Mouse (Mus musculus): ENCODE measurements at regions not wholly inside any gene's neighbourhood (a gene's known extent, or its start where the extent isn't known, plus 50 kb on each side); places are given as distances from the start of the nearest gene placed in this dataset.

DNA sequence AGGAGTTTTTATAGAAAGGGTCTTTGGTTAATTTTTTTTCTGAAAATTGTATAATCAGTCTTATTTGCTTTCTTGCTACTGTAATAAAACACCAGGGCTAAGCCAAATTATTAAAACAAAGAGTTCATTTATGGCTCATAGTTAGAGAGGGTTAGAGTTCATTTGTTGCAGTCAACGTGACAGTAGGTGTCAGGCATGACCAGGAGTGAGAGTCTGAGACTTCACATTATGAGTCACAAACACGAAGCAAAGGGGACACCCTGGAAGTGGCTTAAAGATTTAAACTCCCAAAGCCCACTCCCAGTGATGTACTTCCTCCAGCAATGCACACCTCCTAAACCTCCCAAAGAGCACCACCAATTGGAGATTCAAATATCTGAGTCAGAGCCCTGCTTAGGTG, 305.6 kb downstream of the Irx1 start:
- H3K27ac ChIP-seq (ENCODE audit: insufficient read depth, low read length) = no peak overlapping the region
- WGBS = 55% methylated on average over 2 of the region's 2 CpGs
- H3K27me3 ChIP-seq (ENCODE audit: control insufficient read depth, insufficient read depth, low read length) = no peaks in the 10 kb centered on the region
- H3K36me3 ChIP-seq (ENCODE audit: control insufficient read depth, insufficient read depth, low read length) = no peaks in the 10 kb centered on the region
- TF ChIP-seq POLR2A (IDR thresholded peaks at IDR 0.05; ENCODE audit: low read depth, low read length) (no peak), CTCF (IDR thresholded peaks at IDR 0.05; ENCODE audit: extremely low read depth, insufficient read depth, insufficient read length, insufficient replicate concordance) (no peak)
- H3K4me3 ChIP-seq (ENCODE audit: extremely low read depth, insufficient read depth, insufficient read length) = no peak overlapping the region
- no peaks in the 10 kb centered on the region for H3K4me1 ChIP-seq (ENCODE audit: control insufficient read depth, insufficient read depth, insufficient read length)
- DNase-seq (ENCODE audit: low read depth in 1 of 2, low spot score in 2 of 2) = no peak

DNA sequence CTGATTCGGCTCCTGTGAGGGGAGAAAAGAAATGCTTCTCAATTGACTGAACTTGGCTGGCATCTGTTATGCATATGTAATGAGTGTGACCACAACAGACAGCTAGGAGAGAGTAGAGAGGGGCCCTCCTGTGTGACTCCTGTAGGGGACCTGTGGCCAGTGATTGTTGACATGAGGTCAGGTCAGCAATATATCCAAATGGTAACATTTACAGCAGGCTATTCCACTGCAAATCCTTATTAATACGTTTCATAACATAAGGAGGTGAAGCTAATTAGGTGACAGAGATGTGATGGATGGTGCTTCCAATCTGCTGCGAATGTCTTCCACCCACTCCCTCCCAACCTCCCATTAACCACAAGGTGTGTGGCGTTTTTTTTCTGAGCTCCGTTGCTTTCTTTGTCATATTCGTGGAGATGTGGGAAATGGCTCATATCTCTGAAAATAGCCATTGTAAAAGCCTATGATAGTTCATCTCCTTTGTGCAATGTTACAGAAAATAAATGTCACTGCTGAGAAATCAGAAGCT, 309.5 kb downstream of the Irx1 start:
- no peaks in the 10 kb centered on the region for H3K27me3 ChIP-seq (ENCODE audit: control insufficient read depth, insufficient read depth, low read length)
- H3K27ac ChIP-seq (ENCODE audit: insufficient read depth, low read length) = no peak overlapping the region
- H3K4me3 ChIP-seq (ENCODE audit: extremely low read depth, insufficient read depth, insufficient read length) = no peak overlapping the region
- WGBS = 65% methylated on average over 6 of the region's 6 CpGs
- H3K36me3 ChIP-seq (ENCODE audit: control insufficient read depth, insufficient read depth, low read length) = no peaks in the 10 kb centered on the region
- TF ChIP-seq CTCF (IDR thresholded peaks at IDR 0.05; ENCODE audit: extremely low read depth, insufficient read depth, insufficient read length, insufficient replicate concordance) (no peak), POLR2A (IDR thresholded peaks at IDR 0.05; ENCODE audit: low read depth, low read length) (no peak)
- no peak for DNase-seq (ENCODE audit: low read depth in 1 of 2, low spot score in 2 of 2)
- no peaks in the 10 kb centered on the region for H3K4me1 ChIP-seq (ENCODE audit: control insufficient read depth, insufficient read depth, insufficient read length)

DNA sequence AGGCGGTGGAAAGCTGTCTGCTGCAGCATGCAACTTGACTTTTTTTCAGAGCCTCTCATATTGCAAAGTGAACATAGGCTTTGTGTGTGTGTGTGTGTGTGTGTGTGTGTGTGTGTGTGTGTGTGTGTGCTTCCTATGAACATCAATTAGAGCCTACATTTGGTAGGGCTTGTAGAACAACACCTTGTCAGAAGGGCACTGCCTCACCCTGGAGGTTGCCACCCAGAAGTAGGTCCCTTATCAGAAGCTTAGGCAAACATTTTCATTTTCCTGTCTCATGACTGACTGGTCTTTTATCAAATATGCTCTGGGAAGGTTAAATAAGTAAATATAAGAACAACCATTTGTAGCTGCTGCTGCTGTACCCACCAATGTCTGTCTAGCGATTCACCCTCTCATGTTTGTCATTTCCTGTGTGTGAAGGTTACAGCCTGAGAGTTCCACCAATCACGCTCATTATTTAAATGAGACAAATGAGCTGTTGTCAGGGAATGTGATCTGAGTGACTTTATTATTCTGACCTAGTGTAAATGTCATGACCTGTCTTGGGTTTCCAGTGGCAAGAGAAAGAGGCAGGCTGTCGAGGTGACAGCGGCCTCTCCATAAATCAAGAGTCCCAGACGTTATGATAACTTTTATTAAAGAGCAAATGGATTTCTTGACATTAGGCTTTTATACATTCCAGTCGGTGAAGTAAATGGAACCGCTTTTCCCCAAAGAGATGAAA, 310.1 kb downstream of the Irx1 start:
- no peak for DNase-seq (ENCODE audit: low read depth in 1 of 2, low spot score in 2 of 2)
- Histone ChIP-seq H3K36me3 (ENCODE audit: control insufficient read depth, insufficient read depth, low read length) (no peaks in the 10 kb centered on the region), H3K4me3 (ENCODE audit: extremely low read depth, insufficient read depth, insufficient read length) (no peak overlapping the region), H3K27me3 (ENCODE audit: control insufficient read depth, insufficient read depth, low read length) (no peaks in the 10 kb centered on the region), H3K4me1 (ENCODE audit: control insufficient read depth, insufficient read depth, insufficient read length) (no peaks in the 10 kb centered on the region), H3K27ac (ENCODE audit: insufficient read depth, low read length) (no peak overlapping the region)
- TF ChIP-seq CTCF (IDR thresholded peaks at IDR 0.05; ENCODE audit: extremely low read depth, insufficient read depth, insufficient read length, insufficient replicate concordance) = no peak
- no peak for TF ChIP-seq POLR2A (IDR thresholded peaks at IDR 0.05; ENCODE audit: low read depth, low read length)
- WGBS = 61% methylated on average over 8 of the region's 8 CpGs

DNA sequence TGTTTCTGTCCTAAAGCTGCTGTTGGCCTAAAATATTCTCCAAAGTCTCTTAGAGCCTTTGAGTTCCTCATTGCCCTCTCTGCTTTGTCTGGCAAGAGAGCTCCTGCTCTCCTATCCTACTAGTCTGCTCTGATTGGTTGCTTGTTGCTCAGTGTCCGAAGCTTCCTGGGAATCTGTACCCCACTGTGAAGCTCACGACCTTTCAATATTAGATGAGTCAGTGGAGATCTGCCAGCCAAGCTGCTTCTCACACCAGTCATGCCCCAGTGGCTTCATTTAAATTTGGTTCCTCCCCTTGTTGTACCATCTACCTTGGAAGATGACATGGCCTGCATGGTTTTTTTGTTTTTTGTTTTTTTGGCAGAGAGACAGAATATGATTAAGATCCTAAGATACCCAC, 313.6 kb downstream of the Irx1 start:
- Histone ChIP-seq H3K27ac (ENCODE audit: insufficient read depth, low read length) (no peak overlapping the region), H3K4me3 (ENCODE audit: extremely low read depth, insufficient read depth, insufficient read length) (no peak overlapping the region), H3K36me3 (ENCODE audit: control insufficient read depth, insufficient read depth, low read length) (no peaks in the 10 kb centered on the region), H3K4me1 (ENCODE audit: control insufficient read depth, insufficient read depth, insufficient read length) (no peaks in the 10 kb centered on the region), H3K27me3 (ENCODE audit: control insufficient read depth, insufficient read depth, low read length) (no peaks in the 10 kb centered on the region)
- 62% methylated on average over 2 of the region's 2 CpGs for WGBS
- DNase-seq (ENCODE audit: low read depth in 1 of 2, low spot score in 2 of 2) = no peak
- TF ChIP-seq POLR2A (IDR thresholded peaks at IDR 0.05; ENCODE audit: low read depth, low read length) = no peak
- no peak for TF ChIP-seq CTCF (IDR thresholded peaks at IDR 0.05; ENCODE audit: extremely low read depth, insufficient read depth, insufficient read length, insufficient replicate concordance)

DNA sequence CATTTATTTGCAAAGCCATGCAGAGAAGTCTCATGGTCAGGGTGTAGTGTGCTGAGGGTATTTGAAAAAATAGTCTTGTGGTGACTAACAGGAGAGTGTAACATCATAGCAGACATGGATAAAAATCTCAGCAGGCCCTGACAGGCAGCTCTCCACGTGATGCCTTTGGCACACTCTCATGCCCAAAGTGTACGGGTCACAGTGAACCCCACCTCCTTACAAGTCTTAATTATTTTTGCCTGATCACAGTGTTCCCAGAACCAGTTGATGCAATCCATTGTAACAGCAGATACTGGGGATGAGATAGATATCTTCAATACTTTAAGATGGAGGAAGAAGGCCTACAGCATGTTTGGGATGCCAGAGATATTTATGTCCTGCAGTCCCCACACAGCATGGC, 314.5 kb downstream of the Irx1 start:
- 78% methylated on average over 2 of the region's 2 CpGs for WGBS
- no peaks in the 10 kb centered on the region for H3K27me3 ChIP-seq (ENCODE audit: control insufficient read depth, insufficient read depth, low read length)
- H3K36me3 ChIP-seq (ENCODE audit: control insufficient read depth, insufficient read depth, low read length) = no peaks in the 10 kb centered on the region
- no peak overlapping the region for H3K27ac ChIP-seq (ENCODE audit: insufficient read depth, low read length)
- no peak for DNase-seq (ENCODE audit: low read depth in 1 of 2, low spot score in 2 of 2)
- no peaks in the 10 kb centered on the region for H3K4me1 ChIP-seq (ENCODE audit: control insufficient read depth, insufficient read depth, insufficient read length)
- TF ChIP-seq POLR2A (IDR thresholded peaks at IDR 0.05; ENCODE audit: low read depth, low read length) = no peak
- TF ChIP-seq CTCF (IDR thresholded peaks at IDR 0.05; ENCODE audit: extremely low read depth, insufficient read depth, insufficient read length, insufficient replicate concordance) = no peak
- no peak overlapping the region for H3K4me3 ChIP-seq (ENCODE audit: extremely low read depth, insufficient read depth, insufficient read length)

DNA sequence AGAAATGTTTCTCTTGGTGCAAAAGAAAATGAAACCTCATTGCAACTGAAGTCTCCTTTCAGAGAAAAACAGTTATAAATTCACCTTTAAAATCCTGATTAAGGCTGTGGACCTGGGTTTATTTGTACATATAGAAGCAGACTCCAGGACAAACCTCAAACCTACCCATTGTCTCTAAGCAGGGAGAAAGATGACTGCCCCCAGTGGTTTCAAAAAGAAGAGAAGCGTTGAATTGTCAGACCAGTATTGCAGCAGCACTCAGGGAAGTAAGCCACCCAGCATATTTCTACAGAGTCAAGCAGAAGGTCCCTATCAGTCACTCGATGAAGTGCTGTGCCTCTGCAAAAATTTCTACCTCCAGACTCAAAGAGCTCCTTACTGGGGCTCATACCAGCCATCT, 332.1 kb downstream of the Irx1 start:
- Histone ChIP-seq H3K27ac (ENCODE audit: insufficient read depth, low read length) (no peak overlapping the region), H3K36me3 (ENCODE audit: control insufficient read depth, insufficient read depth, low read length) (no peaks in the 10 kb centered on the region), H3K4me3 (ENCODE audit: extremely low read depth, insufficient read depth, insufficient read length) (no peak overlapping the region), H3K4me1 (ENCODE audit: control insufficient read depth, insufficient read depth, insufficient read length) (no peaks in the 10 kb centered on the region), H3K27me3 (ENCODE audit: control insufficient read depth, insufficient read depth, low read length) (no peaks in the 10 kb centered on the region)
- TF ChIP-seq POLR2A (IDR thresholded peaks at IDR 0.05; ENCODE audit: low read depth, low read length) (no peak), CTCF (IDR thresholded peaks at IDR 0.05; ENCODE audit: extremely low read depth, insufficient read depth, insufficient read length, insufficient replicate concordance) (no peak)
- 69% methylated on average over 2 of the region's 2 CpGs for WGBS
- DNase-seq (ENCODE audit: low read depth in 1 of 2, low spot score in 2 of 2) = no peak

DNA sequence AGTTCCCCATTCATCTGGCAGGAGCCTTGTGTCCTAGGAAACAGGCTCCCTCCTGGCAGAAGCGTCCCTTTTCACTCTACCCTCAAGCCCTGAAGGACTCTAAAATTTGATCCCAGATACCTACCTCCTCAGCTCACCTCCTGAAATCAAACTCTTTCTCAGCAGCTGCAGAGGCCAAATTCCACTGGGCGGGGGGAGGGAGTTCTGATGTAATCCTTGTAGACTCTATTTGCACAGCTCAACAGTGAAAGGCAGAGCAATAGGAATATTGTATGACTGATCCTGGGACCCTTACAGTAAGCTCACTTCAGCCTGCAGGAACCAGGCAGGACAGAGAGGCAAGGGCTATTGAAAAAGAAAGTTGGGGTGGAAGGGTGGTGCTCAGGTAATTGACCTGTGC, 346.3 kb downstream of the Irx1 start:
- 64% methylated on average over 2 of the region's 2 CpGs for WGBS
- no peaks in the 10 kb centered on the region for H3K4me1 ChIP-seq (ENCODE audit: control insufficient read depth, insufficient read depth, insufficient read length)

More for the DNA sequence above, 346.3 kb downstream of the Irx1 start:
- H3K27ac ChIP-seq (ENCODE audit: insufficient read depth, low read length) = no peak overlapping the region
- no peaks in the 10 kb centered on the region for H3K36me3 ChIP-seq (ENCODE audit: control insufficient read depth, insufficient read depth, low read length)
- no peak for DNase-seq (ENCODE audit: low read depth in 1 of 2, low spot score in 2 of 2)
- TF ChIP-seq POLR2A (IDR thresholded peaks at IDR 0.05; ENCODE audit: low read depth, low read length) (no peak), CTCF (IDR thresholded peaks at IDR 0.05; ENCODE audit: extremely low read depth, insufficient read depth, insufficient read length, insufficient replicate concordance) (no peak)
- no peaks in the 10 kb centered on the region for H3K27me3 ChIP-seq (ENCODE audit: control insufficient read depth, insufficient read depth, low read length)
- no peak overlapping the region for H3K4me3 ChIP-seq (ENCODE audit: extremely low read depth, insufficient read depth, insufficient read length)

All from spleen, adult 2 months (tissue).